Mouse (Mus musculus): ENCODE results near the gene Apmap. TPM values are rescaled to one million over a fixed set of nuclear protein-coding genes. Genes with fewer than 3 reads are reported as not detected.
A peak's percentile ranks its signal among the peaks of the same experiment; 100 is the strongest.

The Apmap gene
- polyA plus RNA-seq, 1 experiment = 18.0 TPM

GRCm38 (mm10) chr2:150608872-150609560 lies 649 bp upstream of the Apmap start:
- TF ChIP-seq CTCF (IDR thresholded peaks at IDR 0.05; ENCODE audit: control insufficient read depth, insufficient read depth, low read length) (0 out of 2 replicates have a peak, but pooled peaks have one; percentile 12), POLR2A (IDR thresholded peaks at IDR 0.05; ENCODE audit: borderline replicate concordance, control insufficient read depth, low read depth, low read length) (no peak)
- Histone ChIP-seq H3K4me3 (replicated peaks; ENCODE audit: control insufficient read depth, low read depth, low read length) (peak overlapping the region; percentile 29), H3K27ac (ENCODE audit: control insufficient read depth, insufficient read depth, low read depth, low read length, poor library complexity) (no peak overlapping the region), H3K4me1 (ENCODE audit: control insufficient read depth, insufficient read depth, low read length) (peaks cover 1% of the 10 kb centered on the region)
- WGBS = 1% methylated on average over 10 of the region's 10 CpGs

DNA sequence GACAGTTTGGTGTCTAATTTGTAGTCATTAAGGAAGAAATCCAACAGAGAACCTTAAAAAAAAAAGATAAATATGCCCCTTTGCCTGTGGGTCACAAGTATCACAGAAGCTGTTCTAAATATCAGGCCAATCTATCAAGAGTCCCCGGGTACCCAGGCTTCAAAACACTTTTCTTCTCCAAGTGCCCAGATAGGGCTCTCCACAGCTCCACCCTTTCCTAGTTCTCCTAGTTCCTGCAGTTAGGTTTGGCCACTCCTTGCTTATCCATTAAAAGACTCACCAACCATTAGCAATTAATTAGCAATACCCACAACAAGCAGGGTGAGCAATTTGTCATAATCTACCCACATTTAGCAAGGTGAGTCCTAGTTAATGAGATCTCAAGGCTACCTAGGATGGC lies 1.3 kb downstream of the Apmap start:
- no peak overlapping the region for H3K27ac ChIP-seq (ENCODE audit: control insufficient read depth, insufficient read depth, low read depth, low read length, poor library complexity)
- H3K4me3 ChIP-seq (replicated peaks; ENCODE audit: control insufficient read depth, low read depth, low read length) = no peak overlapping the region
- H3K4me1 ChIP-seq (ENCODE audit: control insufficient read depth, insufficient read depth, low read length) = peaks cover 3% of the 10 kb centered on the region
- TF ChIP-seq CTCF (IDR thresholded peaks at IDR 0.05; ENCODE audit: control insufficient read depth, insufficient read depth, low read length) (no peak), POLR2A (IDR thresholded peaks at IDR 0.05; ENCODE audit: borderline replicate concordance, control insufficient read depth, low read depth, low read length) (no peak)
- WGBS = 37% methylated on average over 1 of the region's 1 CpGs

- no peak overlapping the region for H3K4me3 ChIP-seq (replicated peaks; ENCODE audit: control insufficient read depth, low read depth, low read length)
- H3K4me1 ChIP-seq (ENCODE audit: control insufficient read depth, insufficient read depth, low read length) = peaks cover 3% of the 10 kb centered on the region
- TF ChIP-seq CTCF (IDR thresholded peaks at IDR 0.05; ENCODE audit: control insufficient read depth, insufficient read depth, low read length) (no peak), POLR2A (IDR thresholded peaks at IDR 0.05; ENCODE audit: borderline replicate concordance, control insufficient read depth, low read depth, low read length) (no peak)
- 41% methylated on average over 2 of the region's 2 CpGs for WGBS
- H3K27ac ChIP-seq (ENCODE audit: control insufficient read depth, insufficient read depth, low read depth, low read length, poor library complexity) = no peak overlapping the region; the same call in 1 of the 2 replicates
Observed at GRCm38 (mm10) chr2:150604802-150605201, 3.6 kb downstream of the Apmap start.

DNA sequence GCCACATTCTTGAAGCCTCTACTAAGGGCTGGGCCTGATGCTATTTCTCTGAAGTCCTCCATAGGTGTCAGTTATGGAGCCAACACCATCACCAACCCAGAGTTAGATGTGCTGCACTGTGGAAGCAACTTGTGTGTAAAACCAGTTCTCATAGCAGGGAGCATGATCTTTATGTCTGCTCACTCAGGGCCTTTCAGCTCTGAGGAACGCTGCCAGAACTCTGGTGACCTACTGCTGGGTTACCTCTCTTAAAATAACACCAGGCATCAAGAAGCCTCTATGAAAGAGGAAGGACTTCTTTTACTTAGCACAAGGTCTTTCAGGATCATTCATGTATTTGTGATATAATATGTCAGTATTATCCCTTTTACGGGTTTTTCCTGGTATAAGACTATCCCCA lies 6.2 kb downstream of the Apmap start:
- Histone ChIP-seq H3K4me3 (replicated peaks; ENCODE audit: control insufficient read depth, low read depth, low read length) (no peak overlapping the region), H3K4me1 (ENCODE audit: control insufficient read depth, insufficient read depth, low read length) (peaks cover 1% of the 10 kb centered on the region; the same call in 1 of the 2 replicates), H3K27ac (ENCODE audit: control insufficient read depth, insufficient read depth, low read depth, low read length, poor library complexity) (no peak overlapping the region)
- 83% methylated on average over 2 of the region's 2 CpGs for WGBS
- no peak for TF ChIP-seq POLR2A (IDR thresholded peaks at IDR 0.05; ENCODE audit: borderline replicate concordance, control insufficient read depth, low read depth, low read length)
- no peak for TF ChIP-seq CTCF (IDR thresholded peaks at IDR 0.05; ENCODE audit: control insufficient read depth, insufficient read depth, low read length)

DNA sequence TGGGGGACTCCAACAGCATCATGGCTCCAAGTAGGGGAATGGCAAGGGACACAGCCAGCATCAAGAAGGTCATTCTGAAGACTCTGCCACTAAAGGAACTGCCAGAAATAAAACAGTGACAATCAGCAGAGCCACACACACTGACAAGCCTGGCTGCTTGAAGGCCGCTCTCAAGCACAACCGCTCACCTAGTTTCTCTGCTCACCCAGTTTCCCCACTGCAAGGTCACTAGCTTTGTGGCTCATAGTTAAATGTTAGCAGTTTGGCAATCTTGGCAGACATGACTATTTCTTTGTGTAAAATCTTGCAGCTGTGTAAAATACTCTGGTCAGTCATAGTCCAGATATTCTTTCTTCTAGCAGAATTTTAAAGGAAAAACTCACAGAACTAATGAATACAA lies 8.1 kb downstream of the Apmap start:
- Histone ChIP-seq H3K4me1 (ENCODE audit: control insufficient read depth, insufficient read depth, low read length) (peaks cover 1% of the 10 kb centered on the region; the same call in 1 of the 2 replicates), H3K4me3 (replicated peaks; ENCODE audit: control insufficient read depth, low read depth, low read length) (no peak overlapping the region), H3K27ac (ENCODE audit: control insufficient read depth, insufficient read depth, low read depth, low read length, poor library complexity) (no peak overlapping the region)
- TF ChIP-seq POLR2A (IDR thresholded peaks at IDR 0.05; ENCODE audit: borderline replicate concordance, control insufficient read depth, low read depth, low read length) (no peak), CTCF (IDR thresholded peaks at IDR 0.05; ENCODE audit: control insufficient read depth, insufficient read depth, low read length) (no peak)
- WGBS = 91% methylated on average over 2 of the region's 2 CpGs

GRCm38 (mm10) chr2:150595411-150596190 lies 12.8 kb downstream of the Apmap start:
- H3K4me3 ChIP-seq (replicated peaks; ENCODE audit: control insufficient read depth, low read depth, low read length) = no peak overlapping the region
- TF ChIP-seq POLR2A (IDR thresholded peaks at IDR 0.05; ENCODE audit: borderline replicate concordance, control insufficient read depth, low read depth, low read length) = no peak
- TF ChIP-seq CTCF (IDR thresholded peaks at IDR 0.05; ENCODE audit: control insufficient read depth, insufficient read depth, low read length) = no peak
- WGBS = 68% methylated on average over 3 of the region's 3 CpGs

GRCm38 (mm10) chr2:150589076-150589475 lies 19.3 kb downstream of the Apmap start:
- H3K27ac ChIP-seq (ENCODE audit: control insufficient read depth, insufficient read depth, low read depth, low read length, poor library complexity) = no peak overlapping the region
- H3K4me1 ChIP-seq (ENCODE audit: control insufficient read depth, insufficient read depth, low read length) = no peaks in the 10 kb centered on the region
- no peak overlapping the region for H3K4me3 ChIP-seq (replicated peaks; ENCODE audit: control insufficient read depth, low read depth, low read length)
- TF ChIP-seq POLR2A (IDR thresholded peaks at IDR 0.05; ENCODE audit: borderline replicate concordance, control insufficient read depth, low read depth, low read length) = no peak
- no peak for TF ChIP-seq CTCF (IDR thresholded peaks at IDR 0.05; ENCODE audit: control insufficient read depth, insufficient read depth, low read length)
- WGBS = 93% methylated on average over 11 of the region's 11 CpGs

More at GRCm38 (mm10) chr2:150595411-150596190, 12.8 kb downstream of the Apmap start:
- H3K4me1 ChIP-seq (ENCODE audit: control insufficient read depth, insufficient read depth, low read length) = no peaks in the 10 kb centered on the region; the same call in 1 of the 2 replicates
- no peak overlapping the region for H3K27ac ChIP-seq (ENCODE audit: control insufficient read depth, insufficient read depth, low read depth, low read length, poor library complexity)

- no peak overlapping the region for H3K4me3 ChIP-seq (replicated peaks; ENCODE audit: control insufficient read depth, low read depth, low read length)
- no peak for TF ChIP-seq POLR2A (IDR thresholded peaks at IDR 0.05; ENCODE audit: borderline replicate concordance, control insufficient read depth, low read depth, low read length)
- TF ChIP-seq CTCF (IDR thresholded peaks at IDR 0.05; ENCODE audit: control insufficient read depth, insufficient read depth, low read length) = no peak
- H3K4me1 ChIP-seq (ENCODE audit: control insufficient read depth, insufficient read depth, low read length) = no peaks in the 10 kb centered on the region
- 72% methylated on average over 1 of the region's 1 CpGs for WGBS
- no peak overlapping the region for H3K27ac ChIP-seq (ENCODE audit: control insufficient read depth, insufficient read depth, low read depth, low read length, poor library complexity)
Observed at GRCm38 (mm10) chr2:150579628-150580027, 28.7 kb downstream of the Apmap start.
